Mouse (Mus musculus) limb, embryonic 13.5 days (tissue): ENCODE measurements around the gene Maats1. TPM values are rescaled to one million over a fixed set of nuclear protein-coding genes. Genes with fewer than 3 reads are reported as not detected.
A peak's percentile ranks its signal among the peaks of the same experiment; 100 is the strongest.
"Not testable (repeated sequence)": the region's sequence is repeated elsewhere in the genome, so short reads cannot be mapped to it uniquely, and the experiment has no call there.

Source experiments
- ATAC-seq: fragments of 200-750 bp; cut with Nextera tagmentation; 2 replicates; pipeline ENCODE4 v1.8.0; 2017; ENCODE audit warnings: low read depth, moderate number of reproducible peaks, moderate TSS enrichment; ENCODE audit not compliant: low FRiP score
- H3K27ac ChIP-seq: fragments of 300-500 bp; sonication (generic); 2 replicates; pipeline ENCODE4 v1.5.1; 2015; ENCODE audit warnings: inconsistent platforms, mild to moderate bottlenecking, moderate library complexity
- H3K27me3 ChIP-seq: fragments of 300-500 bp; sonication (generic); 2 replicates; pipeline ENCODE4 v1.6.1; 2015; ENCODE audit warnings: mild to moderate bottlenecking, inconsistent platforms
- H3K36me3 ChIP-seq: fragments of 300-500 bp; sonication (generic); 2 replicates; pipeline ENCODE4 v1.6.1; 2015; ENCODE audit warnings: inconsistent platforms, mild to moderate bottlenecking, moderate library complexity
- H3K4me1 ChIP-seq: fragments of 300-500 bp; sonication (generic); 2 replicates; pipeline ENCODE4 v1.6.1; 2015; ENCODE audit warnings: inconsistent platforms
- H3K4me2 ChIP-seq: fragments of 300-500 bp; sonication (generic); replicated peaks from 2 replicates; pipeline ENCODE4 v1.6.1; 2015; ENCODE audit warnings: inconsistent platforms, mild to moderate bottlenecking, moderate library complexity
- H3K4me3 ChIP-seq: fragments of 300-500 bp; sonication (generic); 2 replicates; pipeline ENCODE4 v1.5.1; 2015; ENCODE audit warnings: moderate library complexity, mild to moderate bottlenecking, inconsistent platforms
- H3K9ac ChIP-seq: fragments of 300-500 bp; sonication (generic); 2 replicates; pipeline ENCODE4 v1.6.1; 2015; ENCODE audit warnings: mild to moderate bottlenecking, inconsistent platforms
- H3K9me3 ChIP-seq: fragments of 300-500 bp; sonication (generic); 2 replicates; pipeline ENCODE4 v1.6.1; 2016; ENCODE audit warnings: inconsistent platforms
- WGBS: fragments of 180-500 bp; shearing (Covaris S2); methylation state at CpG from one replicate; pipeline ENCODE4 v1.1.7; 2015; 5-methylcytosine and 5-hydroxymethylcytosine counted together
- polyA plus RNA-seq: library from polyadenylated mRNA; unstranded; fragments of >200 nt; fragmentation: Nextera tagmentation; extraction: Ambion mirVana; gene quantifications from 2 replicates; pipeline ENCODE4 v1.2.1, GENCODE M21; 2015

Maats1 gene
- polyA plus RNA-seq, 1 experiment from 2014 or later: 0.10 TPM

DNA sequence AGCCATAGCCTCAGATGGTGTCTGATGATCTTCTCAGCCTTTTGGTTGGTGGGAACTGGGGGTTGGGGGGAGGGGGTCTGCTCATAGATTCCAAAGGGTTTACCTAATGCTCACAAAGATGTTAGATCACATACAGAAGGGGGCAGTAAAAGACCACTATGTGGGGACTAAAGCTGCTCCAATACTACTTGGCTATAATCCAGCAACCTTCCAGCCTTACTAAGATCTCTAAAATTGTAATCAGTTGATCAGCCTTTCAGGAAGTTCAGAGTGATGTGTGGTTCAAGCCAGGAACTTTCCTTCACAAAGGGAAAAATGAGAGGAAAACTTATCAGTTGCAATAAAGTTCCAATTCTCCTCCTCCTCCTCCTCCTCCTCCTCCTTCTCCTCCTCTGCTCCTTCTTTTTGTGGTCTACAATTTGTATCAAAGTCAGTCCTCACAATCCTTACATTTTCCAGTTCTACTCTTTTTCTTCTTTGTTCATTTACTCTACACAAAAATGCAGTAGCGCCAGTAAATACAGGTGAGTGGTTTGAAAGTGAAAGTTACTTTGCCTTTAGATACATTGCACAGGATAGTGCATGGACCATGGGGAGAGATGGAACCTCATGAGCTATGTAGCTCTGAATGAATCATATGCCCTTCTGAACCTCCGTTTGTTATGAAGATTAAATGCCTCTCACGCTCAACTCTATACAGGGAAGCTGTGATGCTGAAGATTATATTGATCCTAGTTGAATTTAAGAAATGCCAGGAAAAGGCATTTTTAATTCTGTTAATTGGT is 3.2 kb upstream of the Maats1 start:
- H3K9me3 ChIP-seq: 0 out of 2 replicates have a peak, but pooled peaks cover 3% of the 10 kb centered on the region
- no peak overlapping the region for H3K9ac ChIP-seq
- 0 out of 2 replicates have a peak, but pooled peaks have one; percentile 46 for ATAC-seq
- no peak overlapping the region for H3K4me3 ChIP-seq
- H3K4me2 ChIP-seq: no peak overlapping the region
- WGBS: 79% methylated on average over 3 of the region's 3 CpGs
- peaks cover 11% of the 10 kb centered on the region; the same call in 1 of the 2 replicates for H3K36me3 ChIP-seq
- H3K4me1 ChIP-seq: peaks cover 20% of the 10 kb centered on the region
- H3K27ac ChIP-seq: no peak overlapping the region
- H3K27me3 ChIP-seq: no peaks in the 10 kb centered on the region

DNA sequence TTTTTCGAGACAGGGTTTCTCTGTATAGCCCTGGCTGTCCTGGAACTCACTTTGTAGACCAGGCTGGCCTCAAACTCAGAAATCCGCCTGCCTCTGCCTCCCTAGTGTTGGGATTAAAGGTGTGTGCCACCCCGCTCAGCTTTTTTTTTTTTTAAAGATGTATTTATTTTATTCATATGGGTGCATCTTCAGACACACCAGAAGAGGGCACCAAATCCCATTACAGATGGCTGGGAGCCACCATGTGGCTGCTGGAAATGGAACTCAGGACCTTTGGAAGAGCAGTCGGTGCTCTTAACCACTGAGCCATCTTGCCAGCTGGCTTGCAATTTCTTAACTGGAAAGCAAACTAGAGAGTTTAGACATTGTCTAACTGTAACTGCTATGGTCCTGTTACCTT is 3.9 kb downstream of the Maats1 start:
- ATAC-seq, H3K9me3 ChIP-seq: not testable (repeated sequence)

DNA sequence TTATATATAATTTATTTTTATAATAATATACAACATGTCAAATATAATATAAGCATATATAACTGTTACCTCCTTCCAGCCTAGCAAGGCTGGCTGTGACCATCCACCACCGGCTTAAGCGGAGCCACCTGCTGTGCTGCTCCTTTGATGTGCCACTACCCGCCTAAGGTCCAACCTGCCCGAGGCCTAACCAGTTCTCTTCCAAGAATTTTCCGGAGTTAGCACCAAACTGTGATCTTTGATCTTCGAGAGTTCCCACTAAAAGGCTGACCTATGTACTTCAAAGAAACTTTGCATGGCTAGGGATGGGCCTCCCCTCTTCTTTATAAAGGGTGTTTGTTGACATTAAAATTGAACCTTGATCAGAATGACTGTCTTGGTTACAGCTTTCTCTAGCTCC is 7.5 kb downstream of the Maats1 start:
- no peak for ATAC-seq

More for the DNA sequence above, 3.9 kb downstream of the Maats1 start:
- not testable (repeated sequence) for H3K4me2 ChIP-seq, H3K27ac ChIP-seq, H3K27me3 ChIP-seq, H3K9ac ChIP-seq, H3K4me3 ChIP-seq, H3K36me3 ChIP-seq, H3K4me1 ChIP-seq
- 88% methylated on average over 4 of the region's 4 CpGs for WGBS

DNA sequence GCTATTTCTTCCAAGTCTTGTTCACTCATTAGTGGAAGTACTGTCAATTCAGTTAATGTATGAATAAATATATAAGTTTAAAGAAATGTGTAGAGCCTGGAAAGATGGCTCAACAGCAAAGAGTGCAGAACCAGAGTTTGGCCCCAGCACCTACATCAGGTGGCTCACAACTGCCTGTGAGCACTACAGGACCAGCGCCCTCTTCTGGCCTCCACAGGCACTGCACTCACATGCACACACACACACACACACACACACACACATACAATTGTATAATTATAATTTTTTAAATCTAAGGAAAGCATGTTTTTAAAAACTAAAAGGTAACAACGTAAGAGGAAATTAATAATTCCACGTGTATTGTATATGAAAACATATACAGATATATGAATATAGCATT is 12.6 kb downstream of the Maats1 start:
- WGBS: 88% methylated on average over 3 of the region's 3 CpGs

More for the DNA sequence above, 7.5 kb downstream of the Maats1 start:
- Histone ChIP-seq H3K9ac (no peak overlapping the region), H3K27me3 (no peaks in the 10 kb centered on the region), H3K27ac (no peak overlapping the region), H3K4me3 (no peak overlapping the region), H3K9me3 (no peaks in the 10 kb centered on the region), H3K4me1 (no peaks in the 10 kb centered on the region), H3K36me3 (no peaks in the 10 kb centered on the region), H3K4me2 (no peak overlapping the region)
- WGBS: 14% methylated on average over 6 of the region's 6 CpGs

DNA sequence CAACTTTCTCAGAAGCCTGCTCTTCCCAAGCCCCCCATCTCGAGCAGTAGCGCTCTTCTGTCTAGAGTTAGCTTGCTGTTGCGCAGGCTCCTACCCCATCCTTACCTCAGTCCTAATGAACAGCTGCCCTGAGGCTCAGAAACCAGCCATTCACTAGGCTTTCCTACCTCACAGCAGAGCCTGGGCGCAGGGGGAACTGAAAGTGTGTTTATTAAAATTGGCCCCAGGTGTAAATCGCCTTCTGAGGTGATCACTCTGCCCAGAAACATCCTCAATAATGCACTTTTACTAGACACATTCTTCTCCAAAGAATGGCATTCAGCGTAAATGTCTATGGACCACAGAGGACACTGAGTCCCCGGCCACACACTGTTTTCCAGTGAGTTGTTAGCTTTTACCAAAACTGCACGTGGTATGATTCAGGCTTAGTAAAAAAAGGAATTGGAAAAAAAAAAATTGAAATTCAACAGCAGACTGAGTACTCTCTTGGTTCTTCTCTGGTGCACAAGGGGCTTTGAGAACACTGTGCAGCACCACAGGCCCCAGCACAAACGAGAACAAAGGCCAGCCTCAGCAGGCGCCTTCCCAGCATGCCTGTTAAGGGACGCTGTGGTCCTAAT is 15.1 kb downstream of the Maats1 start:
- no peaks in the 10 kb centered on the region for H3K27me3 ChIP-seq
- no peak overlapping the region for H3K4me3 ChIP-seq
- H3K4me2 ChIP-seq: no peak overlapping the region
- no peak for ATAC-seq
- no peaks in the 10 kb centered on the region for H3K4me1 ChIP-seq
- no peaks in the 10 kb centered on the region for H3K9me3 ChIP-seq
- no peak overlapping the region for H3K9ac ChIP-seq
- no peaks in the 10 kb centered on the region for H3K36me3 ChIP-seq
- 72% methylated on average over 11 of the region's 11 CpGs for WGBS
- no peak overlapping the region for H3K27ac ChIP-seq

More for the DNA sequence above, 12.6 kb downstream of the Maats1 start:
- no peaks in the 10 kb centered on the region for H3K4me1 ChIP-seq
- H3K4me3 ChIP-seq: no peak overlapping the region
- no peak overlapping the region for H3K27ac ChIP-seq
- H3K27me3 ChIP-seq: no peaks in the 10 kb centered on the region
- no peak overlapping the region for H3K9ac ChIP-seq
- no peaks in the 10 kb centered on the region for H3K36me3 ChIP-seq
- no peaks in the 10 kb centered on the region for H3K9me3 ChIP-seq
- H3K4me2 ChIP-seq: no peak overlapping the region
- ATAC-seq: no peak

DNA sequence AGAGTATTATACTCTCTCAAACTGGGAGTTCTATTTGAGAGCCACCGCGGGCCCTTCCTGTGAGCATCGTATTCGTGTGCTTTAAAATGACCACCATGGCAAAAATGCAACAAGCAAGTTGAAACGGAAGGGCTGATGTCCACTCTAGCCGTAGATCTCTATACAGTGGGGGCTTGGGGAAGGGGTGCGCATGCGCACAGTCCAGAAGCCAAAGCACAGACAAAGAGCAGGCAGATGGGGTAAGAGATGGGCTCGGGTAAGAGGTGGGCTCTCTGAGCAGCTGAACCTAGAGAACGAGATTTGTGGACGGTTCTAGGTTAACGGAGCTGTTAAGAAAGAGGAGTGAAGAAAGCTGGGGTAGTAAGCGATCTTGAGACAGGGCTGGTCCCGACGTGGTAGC is 17.6 kb downstream of the Maats1 start:
- H3K4me1 ChIP-seq: no peaks in the 10 kb centered on the region
- no peaks in the 10 kb centered on the region for H3K36me3 ChIP-seq
- ATAC-seq: no peak
- WGBS: 89% methylated on average over 15 of the region's 15 CpGs
- H3K9me3 ChIP-seq: no peaks in the 10 kb centered on the region
- H3K27ac ChIP-seq: no peak overlapping the region
- H3K4me3 ChIP-seq: no peak overlapping the region
- H3K9ac ChIP-seq: no peak overlapping the region
- H3K27me3 ChIP-seq: no peaks in the 10 kb centered on the region
- no peak overlapping the region for H3K4me2 ChIP-seq

DNA sequence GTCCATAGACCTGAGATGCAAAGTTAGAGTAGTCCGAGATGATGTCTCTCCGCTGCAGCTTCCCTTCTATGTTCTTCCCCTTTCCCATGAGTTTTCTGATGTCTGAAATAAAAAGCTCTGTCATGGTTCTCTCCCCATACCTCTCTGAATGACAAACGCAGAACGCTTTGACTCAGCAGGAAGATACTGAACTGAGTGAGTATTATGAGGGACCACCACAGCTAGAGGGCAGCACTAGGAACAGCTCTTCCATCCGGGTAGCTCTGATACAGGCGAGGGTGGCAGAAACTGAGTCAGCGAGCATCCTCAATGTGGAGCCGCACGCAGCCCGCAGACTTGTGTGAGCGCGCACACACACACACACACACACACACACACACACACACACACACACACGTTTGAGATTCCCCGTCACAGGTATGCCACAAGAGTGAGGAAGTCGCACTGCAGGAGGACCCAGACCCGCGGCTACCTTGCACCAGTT is 20.4 kb downstream of the Maats1 start:
- 29% methylated on average over 17 of the region's 17 CpGs for WGBS
- H3K4me2 ChIP-seq: peak overlapping the region; percentile 52
- H3K4me3 ChIP-seq: no peak overlapping the region
- H3K27ac ChIP-seq: no peak overlapping the region
- no peak for ATAC-seq
- no peaks in the 10 kb centered on the region; the same call in 1 of the 2 replicates for H3K9me3 ChIP-seq
- H3K36me3 ChIP-seq: no peaks in the 10 kb centered on the region
- no peak overlapping the region for H3K9ac ChIP-seq
- no peaks in the 10 kb centered on the region for H3K4me1 ChIP-seq
- no peaks in the 10 kb centered on the region for H3K27me3 ChIP-seq

DNA sequence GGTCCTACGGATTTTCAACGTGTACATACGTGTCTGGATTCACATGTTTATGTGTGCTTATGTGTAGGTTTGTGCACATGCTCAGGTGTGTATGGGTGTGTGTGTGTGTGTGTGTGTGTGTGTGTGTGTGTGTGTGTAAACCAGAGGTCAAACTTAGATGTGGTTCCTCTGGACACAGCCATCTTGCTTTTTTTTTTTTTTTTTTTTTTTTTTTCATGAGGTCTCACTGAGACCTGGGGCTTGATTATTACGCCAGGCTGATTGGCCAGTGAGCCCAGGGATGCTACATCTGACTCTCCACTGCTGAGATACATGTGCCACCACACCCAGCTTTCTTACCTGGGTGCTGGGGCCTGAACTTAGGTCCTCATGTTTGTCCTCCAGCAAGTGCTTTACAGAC is 22.9 kb downstream of the Maats1 start:
- H3K9me3 ChIP-seq: peaks cover 5% of the 10 kb centered on the region; the same call in 1 of the 2 replicates
- no peak overlapping the region for H3K4me3 ChIP-seq
- no peak overlapping the region for H3K27ac ChIP-seq
- 88% methylated on average over 4 of the region's 4 CpGs for WGBS
- H3K27me3 ChIP-seq: no peaks in the 10 kb centered on the region
- H3K4me1 ChIP-seq: no peaks in the 10 kb centered on the region
- H3K9ac ChIP-seq: no peak overlapping the region
- no peak for ATAC-seq
- H3K4me2 ChIP-seq: no peak overlapping the region
- no peaks in the 10 kb centered on the region for H3K36me3 ChIP-seq

DNA sequence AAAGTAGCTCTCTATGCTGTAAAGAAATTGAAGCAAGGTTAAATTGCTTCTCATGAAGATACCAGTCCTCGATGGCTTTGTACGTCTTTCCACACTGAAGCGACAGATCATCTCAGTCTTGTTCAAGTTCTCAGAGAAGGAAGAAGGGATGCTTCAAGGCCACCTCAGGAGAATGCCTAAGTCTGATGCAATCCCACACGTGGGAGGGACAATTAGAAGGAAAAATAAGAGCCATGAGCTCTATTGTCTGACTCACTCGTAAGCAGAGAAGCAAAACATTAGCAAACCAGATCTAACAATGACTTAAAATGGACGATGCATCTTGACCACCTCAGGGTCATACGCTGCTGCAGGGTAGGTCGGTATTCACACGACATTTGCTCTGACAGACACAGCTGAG is 23.5 kb downstream of the Maats1 start:
- H3K9ac ChIP-seq: no peak overlapping the region
- WGBS: 83% methylated on average over 9 of the region's 9 CpGs
- ATAC-seq: no peak

DNA sequence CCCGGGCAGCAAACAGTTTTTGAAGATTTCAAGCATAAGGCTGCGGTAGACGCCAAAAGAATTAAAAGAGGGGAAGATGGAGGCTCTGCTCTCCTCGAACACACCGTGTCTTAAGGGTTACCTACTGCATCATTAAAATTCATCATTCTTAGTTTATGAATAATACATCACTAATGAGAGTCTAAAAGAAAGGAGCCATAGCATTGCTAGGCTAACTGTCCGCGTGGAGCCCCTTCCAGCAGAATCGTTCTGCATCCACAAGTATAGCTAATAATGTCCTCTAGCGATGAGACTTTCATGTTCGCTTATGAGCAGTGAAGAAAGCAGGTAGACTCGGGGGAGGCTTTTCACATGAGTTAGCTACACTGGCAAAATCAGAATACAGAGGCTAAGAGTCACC is 33.7 kb downstream of the Maats1 start:
- Histone ChIP-seq H3K27ac (peak overlapping the region; percentile 52; the same call in 1 of the 2 replicates), H3K4me3 (no peak overlapping the region), H3K4me2 (no peak overlapping the region; the same call in 1 of the 2 replicates), H3K9me3 (no peaks in the 10 kb centered on the region), H3K4me1 (peaks cover 31% of the 10 kb centered on the region), H3K36me3 (no peaks in the 10 kb centered on the region), H3K9ac (no peak overlapping the region), H3K27me3 (no peaks in the 10 kb centered on the region)
- 75% methylated on average over 11 of the region's 11 CpGs for WGBS
- no peak for ATAC-seq

More for the DNA sequence above, 23.5 kb downstream of the Maats1 start:
- Histone ChIP-seq H3K27me3 (no peaks in the 10 kb centered on the region), H3K27ac (no peak overlapping the region), H3K4me1 (no peaks in the 10 kb centered on the region), H3K4me2 (no peak overlapping the region), H3K9me3 (peaks cover 5% of the 10 kb centered on the region; the same call in 1 of the 2 replicates), H3K36me3 (no peaks in the 10 kb centered on the region), H3K4me3 (no peak overlapping the region)

DNA sequence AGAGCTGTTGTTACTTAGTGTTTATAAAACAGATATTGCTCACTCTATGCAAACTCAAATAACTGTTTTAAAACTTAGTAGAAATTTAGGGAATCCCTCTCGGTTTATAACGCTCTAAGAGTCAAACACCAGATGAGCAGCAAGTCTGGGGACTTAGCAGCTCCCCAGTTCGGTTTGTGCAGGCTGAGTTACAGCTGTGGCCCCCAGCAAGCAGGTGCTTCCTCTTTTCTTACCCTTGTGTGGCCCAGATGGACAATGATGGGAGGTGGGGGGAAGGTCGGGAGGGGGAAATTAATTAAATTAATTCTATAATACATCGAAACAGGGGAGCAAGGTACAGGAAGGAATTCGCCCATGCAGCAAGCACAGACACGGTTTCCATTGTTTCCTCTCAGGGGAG is 34.3 kb downstream of the Maats1 start:
- Histone ChIP-seq H3K9me3 (no peaks in the 10 kb centered on the region), H3K4me1 (peaks cover 31% of the 10 kb centered on the region), H3K36me3 (no peaks in the 10 kb centered on the region), H3K9ac (no peak overlapping the region), H3K27me3 (no peaks in the 10 kb centered on the region), H3K27ac (peak overlapping the region; percentile 52; the same call in 1 of the 2 replicates), H3K4me3 (no peak overlapping the region), H3K4me2 (peak overlapping the region; percentile 41)
- WGBS: 29% methylated on average over 7 of the region's 7 CpGs
- ATAC-seq: peak; percentile 66

DNA sequence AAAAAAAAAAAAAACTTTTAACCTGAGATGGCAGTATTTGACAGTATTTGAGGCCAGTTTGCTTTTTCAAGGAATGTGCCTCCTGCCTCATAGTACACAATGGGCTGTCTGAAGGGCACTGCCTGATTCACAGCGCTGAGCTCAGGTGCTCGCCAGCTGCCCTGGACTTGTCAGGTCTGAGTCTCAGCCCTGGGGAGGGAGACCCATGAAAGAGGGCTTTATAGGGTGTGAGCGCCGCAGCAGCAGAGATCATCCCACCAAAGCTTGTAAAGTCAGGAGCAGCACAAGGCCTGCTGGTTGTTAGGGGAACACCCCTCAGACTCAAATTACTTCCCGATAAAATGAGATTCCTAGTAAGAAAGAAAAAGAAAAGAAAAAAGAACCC is 34.7 kb downstream of the Maats1 start:
- H3K4me1 ChIP-seq: peaks cover 31% of the 10 kb centered on the region
- H3K27me3 ChIP-seq: no peaks in the 10 kb centered on the region
- peak overlapping the region; percentile 70; the same call in 1 of the 2 replicates for H3K27ac ChIP-seq
- peak overlapping the region; percentile 41 for H3K4me2 ChIP-seq
- H3K9ac ChIP-seq: no peak overlapping the region
- H3K9me3 ChIP-seq: no peaks in the 10 kb centered on the region
- ATAC-seq: peak; percentile 68
- WGBS: 7% methylated on average over 5 of the region's 5 CpGs
- no peaks in the 10 kb centered on the region for H3K36me3 ChIP-seq
- no peak overlapping the region for H3K4me3 ChIP-seq
